Mouse (Mus musculus) WW6 (cell line): Measurements from ENCODE around the gene Bckdk.
A peak's percentile ranks its signal among the peaks of the same experiment; 100 is the strongest.
"Not testable (repeated sequence)": the region's sequence is repeated elsewhere in the genome, so short reads cannot be mapped to it uniquely, and the experiment has no call there.

ENCODE experiments used
- DNase-seq: peaks from one replicate; pipeline ENCODE4 v3.0.0-alpha.2; 2013; ENCODE audit warnings: low read depth, low spot score

Gene Bckdk

GRCm38 (mm10) chr7:127895891-127896290, 8.0 kb upstream of the Bckdk start:
- DNase-seq = not testable (repeated sequence)

GRCm38 (mm10) chr7:127896384-127896783, 7.5 kb upstream of the Bckdk start:
- DNase-seq = peak; percentile 60

- DNase-seq = no peak
These were observed 6.3 kb upstream of the Bckdk start for GRCm38 (mm10) chr7:127897542-127897941.

GRCm38 (mm10) chr7:127898179-127898956, 5.5 kb upstream of the Bckdk start:
- DNase-seq = no peak

- DNase-seq = no peak
These were observed 3.9 kb upstream of the Bckdk start for GRCm38 (mm10) chr7:127899997-127900396.

DNA sequence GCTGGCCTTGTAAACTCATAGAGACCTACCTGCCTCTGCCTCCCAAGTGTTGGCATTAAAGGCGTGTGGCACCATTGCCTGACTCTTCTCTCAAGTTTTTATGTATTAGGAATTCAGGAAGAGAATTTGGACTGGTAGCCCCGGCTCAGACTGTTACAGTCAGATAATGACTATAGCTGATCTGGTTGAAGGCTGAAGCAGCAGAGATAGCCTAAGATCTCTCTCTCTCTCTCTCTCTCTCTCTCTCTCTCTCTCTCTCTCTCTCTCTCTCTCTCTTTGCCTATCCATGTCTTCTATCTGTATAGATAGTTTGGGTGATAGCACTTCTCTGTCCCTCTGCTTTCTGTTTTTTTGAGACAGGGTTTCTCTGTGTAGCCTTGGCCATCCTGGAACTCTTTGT, 2.1 kb upstream of the Bckdk start:
- no peak for DNase-seq

DNA sequence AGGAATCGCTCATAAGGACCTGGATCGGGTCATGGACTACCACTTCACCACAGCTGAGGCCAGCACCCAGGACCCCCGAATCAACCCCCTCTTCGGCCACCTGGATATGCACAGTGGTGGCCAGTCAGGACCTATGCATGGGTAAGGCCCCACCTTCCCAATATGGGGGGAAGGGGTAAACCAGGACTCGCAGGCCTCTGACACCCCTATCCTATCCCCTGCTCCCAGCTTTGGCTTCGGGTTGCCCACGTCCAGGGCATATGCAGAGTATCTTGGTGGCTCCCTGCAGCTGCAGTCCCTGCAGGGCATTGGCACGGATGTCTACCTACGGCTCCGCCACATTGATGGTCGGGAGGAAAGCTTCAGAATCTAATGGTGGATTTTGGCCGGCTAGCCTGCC, 4.1 kb downstream of the Bckdk start:
- no peak for DNase-seq

- no peak for DNase-seq
These were observed 4.8 kb downstream of the Bckdk start for GRCm38 (mm10) chr7:127908656-127909055.

DNA sequence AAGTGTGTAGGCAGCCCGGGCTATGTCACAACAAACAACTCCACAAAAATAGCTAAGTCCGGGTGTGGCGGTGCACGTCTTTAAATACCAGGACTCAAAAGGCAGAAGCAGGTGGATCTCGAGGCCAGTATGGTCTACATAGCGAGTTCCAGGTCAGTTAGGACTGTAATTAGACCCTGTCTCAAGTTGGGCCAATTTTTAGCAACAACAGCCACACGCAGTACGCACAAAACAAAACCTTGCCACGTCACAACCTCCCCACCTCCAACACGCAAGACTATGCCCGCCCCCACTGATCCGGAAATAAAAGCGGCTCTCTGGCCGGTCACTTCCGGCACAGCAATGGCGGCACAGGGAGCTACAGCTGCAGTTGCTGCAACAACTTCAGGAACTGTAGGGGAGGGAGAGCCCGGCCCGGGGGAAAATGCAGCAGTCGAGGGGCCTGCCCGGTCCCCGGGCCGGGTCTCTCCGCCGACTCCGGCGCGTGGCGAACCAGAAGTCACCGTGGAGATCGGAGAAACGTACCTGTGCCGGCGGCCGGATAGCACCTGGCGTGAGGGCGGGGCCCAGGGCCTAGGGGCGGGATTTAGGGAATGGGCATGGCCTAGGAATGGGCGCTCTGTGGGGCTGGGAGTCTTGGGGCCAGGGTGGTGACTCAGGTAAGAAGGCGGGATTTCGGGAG, 8.4 kb downstream of the Bckdk start, which contains the start of gene Kat8:
Gene Kat8, plus strand, starts transcription at position 327 of the 682 bp plus-strand sequence.
- DNase-seq = peak; percentile 85

DNA sequence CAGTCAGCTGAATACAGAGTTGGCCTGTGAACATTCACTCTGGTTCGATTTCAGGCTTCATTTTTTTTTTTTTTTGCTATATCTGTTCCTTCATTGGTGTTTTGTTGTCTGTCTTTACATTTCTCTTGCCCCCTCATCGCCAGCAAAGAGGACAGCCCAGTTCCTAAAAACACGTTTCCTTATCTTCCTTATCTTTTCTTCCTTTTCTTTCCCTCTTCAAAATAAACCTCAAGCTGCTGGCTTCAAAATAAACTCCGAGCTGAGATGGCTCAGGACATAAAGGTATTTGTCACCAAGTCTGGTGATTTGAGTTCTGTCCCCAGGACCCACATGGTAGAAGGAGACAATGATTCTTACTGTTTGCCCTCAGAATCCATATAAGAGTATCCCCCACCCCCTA, 9.1 kb downstream of the Bckdk start:
- DNase-seq = no peak

DNA sequence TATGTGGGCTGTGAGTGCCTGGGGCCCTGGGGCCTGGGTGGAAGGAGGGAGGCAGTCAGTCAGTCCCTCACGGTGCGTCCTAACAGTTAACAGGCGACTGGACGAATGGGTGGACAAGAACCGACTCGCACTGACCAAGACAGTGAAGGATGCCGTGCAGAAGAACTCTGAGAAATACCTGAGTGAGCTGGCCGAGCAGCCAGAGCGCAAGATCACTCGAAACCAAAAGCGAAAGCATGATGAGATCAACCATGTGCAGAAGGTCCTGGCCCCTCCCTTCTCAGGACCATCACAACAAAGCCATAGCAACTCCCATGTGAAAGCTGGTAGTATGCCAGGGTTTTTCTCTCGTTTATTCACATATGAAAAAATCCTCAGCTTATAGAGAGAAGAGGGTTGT, 11.4 kb downstream of the Bckdk start:
- DNase-seq = no peak

- DNase-seq = no peak
These were observed 14.3 kb downstream of the Bckdk start for GRCm38 (mm10) chr7:127918203-127918602.

GRCm38 (mm10) chr7:127919290-127919689, 15.4 kb downstream of the Bckdk start:
- DNase-seq = no peak

GRCm38 (mm10) chr7:127921516-127921915, 17.6 kb downstream of the Bckdk start:
- DNase-seq = no peak

GRCm38 (mm10) chr7:127922451-127923275, 18.8 kb downstream of the Bckdk start:
- no peak for DNase-seq

DNA sequence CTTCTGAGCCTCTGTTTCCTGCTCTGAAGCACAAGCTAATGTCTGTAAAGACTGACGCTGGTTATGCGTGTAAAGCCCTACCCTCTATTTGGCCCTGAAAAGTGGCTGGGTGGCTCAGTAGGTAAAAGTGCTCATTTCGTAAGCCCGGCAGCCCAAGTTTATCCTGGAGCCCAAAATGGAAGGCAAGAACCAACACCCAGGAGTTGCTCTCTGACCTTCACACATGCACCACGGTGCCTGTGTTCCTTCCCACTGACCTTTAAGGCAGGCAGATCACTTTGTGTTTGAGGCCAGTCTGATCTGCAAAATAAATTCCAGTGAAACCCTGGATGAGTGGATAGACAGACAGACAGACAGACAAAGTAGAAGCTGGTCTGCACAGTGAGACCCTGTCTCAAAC, 19.8 kb downstream of the Bckdk start:
- no peak for DNase-seq

GRCm38 (mm10) chr7:127925252-127925651, 21.4 kb downstream of the Bckdk start:
- DNase-seq = no peak

GRCm38 (mm10) chr7:127926066-127926465, 22.2 kb downstream of the Bckdk start:
- no peak for DNase-seq

- DNase-seq = no peak
These were observed 23.0 kb downstream of the Bckdk start for GRCm38 (mm10) chr7:127926846-127927245.

- no peak for DNase-seq
These were observed 23.8 kb downstream of the Bckdk start for GRCm38 (mm10) chr7:127927726-127928125.

GRCm38 (mm10) chr7:127928596-127928995, 24.7 kb downstream of the Bckdk start:
- no peak for DNase-seq

GRCm38 (mm10) chr7:127929923-127930322, 26.0 kb downstream of the Bckdk start, which contains the start of gene Prss8:
Gene Prss8, minus strand, starts transcription at chr7:127930104.
- DNase-seq = no peak
